Mouse (Mus musculus): ENCODE data around the gene Gm4791.

Gm4791 gene

DNA sequence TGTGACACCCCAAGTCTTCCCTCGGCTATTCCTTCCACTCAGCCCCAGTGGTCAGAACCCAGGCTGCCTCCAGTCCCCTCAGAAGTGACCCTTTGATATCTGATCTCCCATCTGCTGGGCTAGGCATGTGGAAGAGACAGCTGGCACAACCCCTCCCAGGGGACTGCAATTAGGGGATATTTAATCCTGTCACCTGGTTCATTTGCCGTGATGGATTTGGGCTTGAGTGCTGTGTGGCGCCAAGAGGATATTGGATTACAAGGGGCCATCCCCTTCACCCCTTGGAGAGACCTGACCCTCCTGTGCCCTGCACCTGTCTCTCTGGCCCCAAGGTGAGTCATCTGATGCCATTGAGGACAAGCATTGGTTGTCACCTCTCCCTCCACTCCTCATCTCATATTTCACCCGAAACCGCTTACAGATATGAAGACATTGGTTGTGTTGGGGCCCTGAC, at the start of gene Gm4791:
TSS of gene Gm4791 (plus strand) at position 404 of the 454 bp plus-strand sequence.
- DNase-seq: no peak

- no peak for DNase-seq
Measured at GRCm38 (mm10) chr9:46956286-46956685, 42.3 kb upstream of the Gm4791 start.

DNA sequence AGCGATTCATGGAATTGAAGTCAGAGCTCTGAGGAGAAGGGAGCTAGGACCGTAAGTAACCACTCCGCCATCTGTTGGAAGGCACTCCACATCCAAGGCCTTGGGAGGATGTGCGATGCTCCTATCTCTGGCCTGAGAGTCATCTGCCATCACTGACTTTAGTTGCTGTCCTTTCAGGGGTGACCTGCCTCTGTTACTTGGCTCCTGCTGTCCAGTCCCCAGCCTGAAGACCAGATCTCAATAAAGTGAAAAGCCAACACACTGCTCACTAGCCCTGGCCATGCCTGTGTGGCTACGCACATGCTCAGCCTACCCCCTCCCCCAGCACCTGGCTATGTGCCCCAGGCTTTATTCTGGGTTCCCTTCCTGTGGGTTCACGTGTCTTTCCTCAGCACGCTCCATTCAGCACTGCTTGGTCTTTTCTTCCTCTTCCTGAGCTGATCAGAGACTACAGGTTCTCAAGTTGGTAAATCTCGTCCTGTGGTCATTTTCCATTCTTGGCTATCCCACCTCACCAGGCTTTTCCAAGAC, 41.1 kb upstream of the Gm4791 start:
- DNase-seq: no peak

- no peak for DNase-seq
Measured at GRCm38 (mm10) chr9:46966028-46966427, 32.5 kb upstream of the Gm4791 start.

DNA sequence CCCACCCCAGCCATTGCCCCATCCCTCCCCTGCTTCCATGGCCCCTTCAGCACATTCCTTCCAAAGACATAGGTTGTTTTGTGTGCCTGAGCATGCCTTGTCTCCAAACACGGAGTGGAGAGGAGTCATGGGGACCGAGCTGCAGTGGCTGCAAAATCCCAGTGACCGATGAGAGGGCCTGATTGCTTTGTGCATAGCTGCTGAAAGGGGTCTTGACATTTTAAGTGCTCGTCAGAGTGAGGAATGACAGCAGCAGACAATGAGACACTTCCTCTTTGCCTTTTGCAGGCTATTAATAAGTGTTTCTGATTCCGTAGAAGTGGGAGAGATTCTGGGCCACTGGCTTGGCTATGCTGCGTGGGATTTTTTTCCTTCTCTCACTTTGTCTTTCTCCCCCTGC, 29.6 kb upstream of the Gm4791 start:
- no peak for DNase-seq

DNA sequence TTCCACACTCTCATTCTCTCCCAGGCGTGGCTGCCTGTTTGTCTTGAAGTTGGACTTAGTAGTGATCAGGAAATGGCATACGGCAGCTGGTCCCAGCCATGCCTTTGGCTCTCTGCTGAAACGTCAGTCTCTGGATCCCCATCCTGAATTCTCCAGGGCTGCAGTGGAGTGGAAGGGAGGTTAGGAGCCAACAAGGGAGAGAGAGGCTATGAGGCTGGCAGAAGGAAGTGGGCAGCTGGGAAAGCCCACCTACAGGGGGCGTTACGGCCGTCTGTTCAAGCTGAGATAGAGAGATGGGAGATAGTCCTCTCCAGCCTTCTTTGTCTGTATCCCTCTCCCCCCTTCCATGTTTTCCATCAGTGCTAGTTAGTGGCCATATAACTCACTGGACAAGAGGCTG, 29.1 kb upstream of the Gm4791 start:
- no peak for DNase-seq

- no peak for DNase-seq
Measured at GRCm38 (mm10) chr9:46978806-46979205, 19.7 kb upstream of the Gm4791 start.

DNA sequence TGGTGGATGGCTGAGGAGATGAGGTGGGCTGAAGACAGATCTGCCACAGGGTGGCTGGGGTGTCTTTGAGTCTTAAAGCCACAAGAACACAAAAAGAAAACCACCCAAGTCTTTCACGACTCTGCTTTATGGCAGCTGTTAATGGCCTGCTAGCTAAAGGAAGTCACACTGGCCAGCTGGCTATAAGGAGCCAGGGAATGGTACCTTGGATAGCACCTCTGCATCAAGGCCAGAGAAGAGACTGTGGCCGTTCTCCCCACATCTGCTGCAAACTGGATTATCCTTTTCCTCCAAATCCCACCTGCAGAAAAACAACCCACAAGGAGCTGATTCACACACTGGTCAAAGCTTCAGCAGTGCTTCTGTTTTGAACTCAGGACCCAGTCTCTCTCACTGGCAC, 18.4 kb upstream of the Gm4791 start:
- DNase-seq: no peak

DNA sequence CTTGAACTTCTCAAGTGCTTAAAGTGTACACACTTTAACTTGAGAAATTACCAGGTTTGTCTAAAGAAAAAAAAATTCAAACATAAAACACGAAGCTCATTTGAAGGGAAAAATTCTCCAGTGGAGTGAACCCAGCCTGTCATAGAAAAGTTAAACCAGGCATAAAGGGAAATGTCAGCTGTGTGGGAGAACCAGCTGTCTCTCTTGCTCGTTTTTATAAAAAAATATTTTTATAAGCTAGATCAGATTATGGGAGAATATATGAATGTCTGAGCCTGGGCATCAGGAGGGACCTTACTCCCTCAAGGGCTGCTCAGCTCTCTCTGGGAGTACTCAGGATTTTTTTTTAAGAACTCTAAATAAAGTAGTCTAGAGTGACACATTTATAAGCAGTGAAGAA, 15.1 kb upstream of the Gm4791 start:
- DNase-seq: no peak

DNA sequence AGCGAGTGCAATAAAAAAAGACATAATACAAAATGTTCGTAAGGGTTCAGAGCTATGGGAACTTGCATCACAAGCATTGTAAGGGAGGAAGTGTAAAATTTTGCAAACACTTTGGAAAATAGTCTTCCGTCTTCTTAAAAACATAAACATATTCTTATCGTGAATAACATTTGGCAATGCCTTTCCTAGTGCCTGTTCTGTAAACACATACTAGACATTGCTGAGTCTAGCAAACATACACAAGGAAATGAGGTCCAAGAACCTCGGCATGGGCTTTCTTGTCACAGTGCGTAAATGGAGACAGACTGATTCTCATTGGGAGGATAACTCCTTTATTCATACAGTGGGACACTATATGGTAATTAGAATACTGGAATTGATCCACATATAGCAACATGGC, 43.0 kb downstream of the Gm4791 start:
- peak; percentile 17 for DNase-seq
